ENCODE assay signal across 26 mouse cellular contexts in genomic region chr15:51391352-51391751, GRCm38 (mm10).
"Had no signal": no experiment of that assay in that cellular context is flagged by ENCODE, and none has a peak within 500 bp of the region (broad histone marks: within the 10 kb centered on the region; RNA-seq: fewer than 3 reads in every experiment).

No protein-coding gene starts in this region.

- H3K9me3 ChIP-seq: heart, embryonic 10.5 days; heart, embryonic 12.5 days; hindbrain, embryonic 10.5 days; hindbrain, embryonic 12.5 days; intestine, embryonic 15.5 days; limb, embryonic 13.5 days; limb, embryonic 15.5 days; liver, embryonic 12.5 days had no signal

- ATAC-seq: forebrain, postnatal 0 days; hindbrain, embryonic 16.5 days; inflammation-experienced regulatory T-cells, adult 6 months; intestine, embryonic 15.5 days; intestine, postnatal 0 days; liver, embryonic 12.5 days had no signal

- H3K4me1 ChIP-seq: hindbrain, embryonic 10.5 days; hindbrain, embryonic 12.5 days; intestine, embryonic 15.5 days; limb, embryonic 15.5 days; liver, embryonic 12.5 days had no signal

- H3K4me3 ChIP-seq: heart, embryonic 10.5 days; heart, embryonic 12.5 days; hindbrain, embryonic 10.5 days; hindbrain, embryonic 12.5 days; intestine, embryonic 15.5 days; left cerebral cortex, adult 2 months; limb, embryonic 13.5 days; limb, embryonic 15.5 days; liver, embryonic 12.5 days had no signal

- H3K27ac ChIP-seq: heart, embryonic 10.5 days; hindbrain, embryonic 10.5 days; hindbrain, embryonic 12.5 days; hindbrain, embryonic 14.5 days; intestine, embryonic 15.5 days; kidney, postnatal 0 days; left cerebral cortex, adult 2 months; limb, embryonic 13.5 days; limb, embryonic 15.5 days; liver, embryonic 12.5 days had no signal

- H3K9ac ChIP-seq: forebrain, postnatal 0 days; heart, embryonic 12.5 days; hindbrain, embryonic 12.5 days; hindbrain, embryonic 14.5 days; intestine, embryonic 15.5 days; limb, embryonic 13.5 days; limb, embryonic 15.5 days; liver, embryonic 12.5 days had no signal

- H3K36me3 ChIP-seq: heart, embryonic 10.5 days; heart, embryonic 12.5 days; hindbrain, embryonic 10.5 days; hindbrain, embryonic 12.5 days; intestine, embryonic 15.5 days; limb, embryonic 13.5 days; limb, embryonic 15.5 days; liver, embryonic 12.5 days had no signal

- H3K27me3 ChIP-seq: heart, embryonic 12.5 days; hindbrain, embryonic 12.5 days; intestine, embryonic 15.5 days; limb, embryonic 13.5 days; limb, embryonic 15.5 days; liver, embryonic 12.5 days had no signal

- DNase-seq: forebrain, postnatal 0 days; gastrocnemius, postnatal 25 days; heart, adult 18-20 months; heart, postnatal 10 days; heart, postnatal 4 days; kidney, adult 18-20 months; kidney, adult 8-10 months; kidney, postnatal 14 days; kidney, postnatal 36 days; layer of hippocampus, adult 9-11 months; layer of hippocampus, postnatal 36 days; left cerebral cortex, postnatal 4 days had no signal

- H3K4me2 ChIP-seq: heart, embryonic 12.5 days; hindbrain, embryonic 12.5 days; hindbrain, embryonic 14.5 days; intestine, embryonic 15.5 days; limb, embryonic 13.5 days; limb, embryonic 15.5 days; liver, embryonic 12.5 days had no signal
